Mouse (Mus musculus) G1E (cell line): ENCODE data around the gene Rai14.

ENCODE experiments used
- CTCF ChIP-seq: IDR thresholded peaks from 2 replicates; pipeline ENCODE4 v1.5.1; 2012; ENCODE audit warnings: low read depth, low read length, inconsistent platforms, mixed read lengths
- GATA1 ChIP-seq: IDR thresholded peaks from 2 replicates; pipeline ENCODE4 v1.6.1; 2012; ENCODE audit warnings: borderline replicate concordance, low read length, inconsistent platforms, mixed read lengths
- POLR2AphosphoS5 ChIP-seq: IDR thresholded peaks from 2 replicates; pipeline ENCODE4 v1.6.1; 2012; ENCODE audit warnings: low read depth, low read length, inconsistent platforms; ENCODE audit not compliant: insufficient replicate concordance
- TAL1 ChIP-seq: conservative IDR thresholded peaks from 2 replicates; pipeline ENCODE4 v1.6.1; 2012; ENCODE audit warnings: low read depth, low read length, inconsistent platforms, mixed read lengths

DNA sequence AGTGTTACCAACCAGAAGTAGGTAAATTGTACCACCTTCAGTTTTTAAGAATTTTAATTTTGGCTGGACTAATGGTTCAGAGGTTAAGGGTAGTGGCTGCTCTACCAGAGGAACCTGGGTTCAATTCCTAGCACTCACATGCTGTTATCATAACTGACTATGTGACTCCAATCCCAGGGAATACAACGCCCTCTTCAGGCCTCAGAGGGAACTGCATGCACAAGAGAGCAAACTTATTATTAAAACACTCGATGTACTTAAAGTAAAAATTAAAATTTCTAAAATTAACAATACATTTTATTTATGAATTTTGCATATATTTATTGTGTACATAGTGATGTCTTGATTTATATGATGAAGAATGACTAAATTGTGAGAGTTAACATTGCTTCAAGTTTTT lies 127.9 kb downstream of the Rai14 start:
- no peak for TF ChIP-seq GATA1
- TF ChIP-seq CTCF = no peak
- no peak for TF ChIP-seq TAL1
- TF ChIP-seq POLR2AphosphoS5 = no peak
